Mouse (Mus musculus) midbrain, embryonic 11.5 days (tissue): ENCODE measurements around the gene Hectd1. TPM values are rescaled to one million over a fixed set of nuclear protein-coding genes. Genes with fewer than 3 reads are reported as not detected.

Source experiments
- ATAC-seq: fragments of 200-750 bp; cut with Nextera tagmentation; 2 replicates; pipeline ENCODE4 v1.8.0; 2017; ENCODE audit warnings: moderate TSS enrichment, moderate library complexity; ENCODE audit not compliant: low FRiP score
- DNase-seq: peaks from one replicate; pipeline ENCODE4 v3.0.0; 2015; ENCODE audit warnings: low spot score; ENCODE audit errors: missing footprints
- H3K27ac ChIP-seq: fragments of 300-500 bp; sonication (generic); 2 replicates; pipeline ENCODE4 v1.5.1; 2014; ENCODE audit warnings: low read depth, low read length
- H3K27me3 ChIP-seq: fragments of 300-500 bp; sonication (generic); 2 replicates; pipeline ENCODE4 v1.6.1; 2014; ENCODE audit warnings: mild to moderate bottlenecking, low read length, moderate library complexity, mixed read lengths; ENCODE audit not compliant: control insufficient read depth, insufficient read depth
- H3K36me3 ChIP-seq: fragments of 300-500 bp; sonication (generic); 2 replicates; pipeline ENCODE4 v1.6.1; 2014; ENCODE audit warnings: mild to moderate bottlenecking, low read length, moderate library complexity, mixed read lengths; ENCODE audit not compliant: control insufficient read depth, insufficient read depth
- H3K4me1 ChIP-seq: fragments of 300-500 bp; sonication (generic); 2 replicates; pipeline ENCODE4 v1.6.1; 2014; ENCODE audit warnings: low read length; ENCODE audit not compliant: control insufficient read depth, insufficient read depth
- H3K4me2 ChIP-seq: fragments of 300-500 bp; sonication (generic); 2 replicates; pipeline ENCODE4 v1.6.1; 2014; ENCODE audit warnings: mild to moderate bottlenecking, moderate library complexity
- H3K4me3 ChIP-seq: fragments of 300-500 bp; sonication (generic); 2 replicates; pipeline ENCODE4 v1.5.1; 2014; ENCODE audit warnings: low read depth, low read length
- H3K9ac ChIP-seq: fragments of 300-500 bp; sonication (generic); 2 replicates; pipeline ENCODE4 v1.6.1; 2014; ENCODE audit warnings: low read length
- H3K9me3 ChIP-seq: fragments of 300-500 bp; sonication (generic); 2 replicates; pipeline ENCODE4 v1.6.1; 2016; ENCODE audit warnings: low read length; ENCODE audit not compliant: control insufficient read depth
- WGBS: fragments of 180-500 bp; shearing (Covaris S2); extraction: QIAGEN DNeasy Blood & Tissue Kit; methylation state at CpG from one replicate; pipeline ENCODE4 v1.1.7; 2014; 5-methylcytosine and 5-hydroxymethylcytosine counted together
- polyA plus RNA-seq: library from polyadenylated mRNA; unstranded; fragments of >200 nt; fragmentation: Nextera tagmentation; extraction: Ambion mirVana; gene quantifications from 2 replicates; pipeline ENCODE4 v1.2.1, GENCODE M21; 2014

The Hectd1 gene
- polyA plus RNA-seq, 1 experiment from 2014 or later, result 30.3 TPM

- H3K27ac ChIP-seq, result no peak overlapping the region
- no peaks in the 10 kb centered on the region for H3K27me3 ChIP-seq
- no peak overlapping the region for H3K4me2 ChIP-seq
- H3K36me3 ChIP-seq, result peaks cover 12% of the 10 kb centered on the region
- no peaks in the 10 kb centered on the region for H3K9me3 ChIP-seq
- H3K9ac ChIP-seq, result no peak overlapping the region
- no peak overlapping the region for H3K4me3 ChIP-seq
- H3K4me1 ChIP-seq, result no peaks in the 10 kb centered on the region
- 96% methylated on average over 12 of the region's 12 CpGs for WGBS
- ATAC-seq (no peak), DNase-seq (no peak)
Measured at GRCm38 (mm10) chr12:51755938-51756598, 73.3 kb downstream of the Hectd1 start.

- no peak overlapping the region for H3K9ac ChIP-seq
- H3K4me1 ChIP-seq, result no peaks in the 10 kb centered on the region
- no peak overlapping the region for H3K4me3 ChIP-seq
- H3K27me3 ChIP-seq, result no peaks in the 10 kb centered on the region
- ATAC-seq, result no peak
- whole genome bisulfite sequencing, result 90% methylated on average over 2 of the region's 2 CpGs
- H3K9me3 ChIP-seq, result no peaks in the 10 kb centered on the region
- no peak for DNase-seq
- no peak overlapping the region for H3K4me2 ChIP-seq
- H3K27ac ChIP-seq, result no peak overlapping the region
- H3K36me3 ChIP-seq, result peaks cover 32% of the 10 kb centered on the region
Measured at GRCm38 (mm10) chr12:51747348-51747747, 82.0 kb downstream of the Hectd1 start.

GRCm38 (mm10) chr12:51744957-51745356 lies 84.4 kb downstream of the Hectd1 start:
- H3K4me2 ChIP-seq, result no peak overlapping the region
- no peaks in the 10 kb centered on the region for H3K4me1 ChIP-seq
- DNase-seq (no peak), ATAC-seq (no peak)
- H3K9me3 ChIP-seq, result no peaks in the 10 kb centered on the region
- no peak overlapping the region for H3K27ac ChIP-seq
- H3K4me3 ChIP-seq, result no peak overlapping the region
- peaks cover 28% of the 10 kb centered on the region for H3K36me3 ChIP-seq
- 83% methylated on average over 6 of the region's 6 CpGs for WGBS
- no peaks in the 10 kb centered on the region for H3K27me3 ChIP-seq
- H3K9ac ChIP-seq, result no peak overlapping the region

- Histone ChIP-seq H3K9me3 (no peaks in the 10 kb centered on the region), H3K4me2 (no peak overlapping the region), H3K36me3 (peaks cover 21% of the 10 kb centered on the region), H3K27ac (no peak overlapping the region), H3K4me1 (no peaks in the 10 kb centered on the region), H3K9ac (no peak overlapping the region), H3K27me3 (no peaks in the 10 kb centered on the region), H3K4me3 (no peak overlapping the region)
- no peak for ATAC-seq
- no peak for DNase-seq
- 88% methylated on average over 6 of the region's 6 CpGs for WGBS
Measured at GRCm38 (mm10) chr12:51741690-51742089, 87.6 kb downstream of the Hectd1 start.

- no peak for ATAC-seq
- no peak overlapping the region for H3K27ac ChIP-seq
- no peak overlapping the region for H3K9ac ChIP-seq
- no peaks in the 10 kb centered on the region for H3K9me3 ChIP-seq
- H3K27me3 ChIP-seq, result no peaks in the 10 kb centered on the region
- H3K36me3 ChIP-seq, result no peaks in the 10 kb centered on the region
- no peaks in the 10 kb centered on the region for H3K4me1 ChIP-seq
- H3K4me3 ChIP-seq, result no peak overlapping the region
- H3K4me2 ChIP-seq, result no peak overlapping the region
- WGBS, result 59% methylated on average over 1 of the region's 1 CpGs
- no peak for DNase-seq
Measured at GRCm38 (mm10) chr12:51736807-51737206, 92.5 kb downstream of the Hectd1 start.

DNA sequence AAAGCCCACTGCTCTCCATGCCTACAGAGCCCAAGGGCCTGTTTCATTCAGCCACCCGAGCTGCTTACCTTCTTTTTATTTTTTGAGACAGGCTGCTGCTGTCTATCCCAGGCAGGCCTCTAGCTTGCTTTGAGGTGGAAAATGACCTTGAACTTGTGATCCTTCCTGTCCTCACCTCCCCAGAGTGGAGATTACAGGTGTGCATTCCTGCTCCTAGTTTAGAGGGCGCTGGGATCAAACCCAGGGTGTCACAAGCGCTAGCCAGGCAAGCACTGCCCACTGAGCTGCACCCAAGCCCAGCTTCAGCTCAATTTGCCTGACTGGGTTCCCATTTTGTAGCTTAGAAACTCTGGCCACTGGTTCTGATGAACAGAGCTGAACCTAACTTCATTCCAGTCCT lies 93.0 kb downstream of the Hectd1 start:
- Histone ChIP-seq H3K36me3 (no peaks in the 10 kb centered on the region), H3K9me3 (no peaks in the 10 kb centered on the region), H3K27me3 (no peaks in the 10 kb centered on the region), H3K4me1 (no peaks in the 10 kb centered on the region), H3K27ac (no peak overlapping the region), H3K4me3 (no peak overlapping the region), H3K4me2 (no peak overlapping the region), H3K9ac (no peak overlapping the region)
- no peak for ATAC-seq
- 75% methylated on average over 3 of the region's 3 CpGs for WGBS
- no peak for DNase-seq

DNA sequence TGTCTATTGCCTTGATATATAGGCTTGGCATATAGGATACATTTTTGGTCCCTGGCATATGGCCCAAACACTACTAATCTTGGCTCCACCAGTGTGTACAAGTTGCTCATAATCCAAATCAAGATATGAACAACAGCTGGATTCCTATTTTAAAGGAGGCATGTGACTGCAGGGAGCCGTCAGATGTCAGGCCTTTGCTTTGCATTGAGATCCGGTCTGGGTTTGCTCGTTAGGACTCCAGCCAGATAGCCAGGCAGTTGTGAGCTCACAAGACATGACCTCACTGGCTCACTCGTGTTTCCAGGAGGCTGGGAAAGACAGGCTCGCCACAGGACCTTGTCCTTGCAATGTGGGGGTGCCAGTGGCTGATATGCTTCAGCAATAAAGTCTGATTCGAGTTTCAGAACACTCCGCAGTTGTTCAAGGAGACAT lies 93.5 kb downstream of the Hectd1 start:
- Histone ChIP-seq H3K27me3 (no peaks in the 10 kb centered on the region), H3K4me1 (no peaks in the 10 kb centered on the region), H3K9me3 (no peaks in the 10 kb centered on the region), H3K27ac (no peak overlapping the region), H3K4me3 (no peak overlapping the region), H3K4me2 (no peak overlapping the region), H3K36me3 (no peaks in the 10 kb centered on the region), H3K9ac (no peak overlapping the region)
- DNase-seq, result no peak
- ATAC-seq, result no peak
- WGBS, result 76% methylated on average over 7 of the region's 7 CpGs

GRCm38 (mm10) chr12:51734605-51735211 lies 94.6 kb downstream of the Hectd1 start:
- Histone ChIP-seq H3K4me1 (no peaks in the 10 kb centered on the region), H3K4me3 (no peak overlapping the region), H3K27ac (no peak overlapping the region), H3K4me2 (no peak overlapping the region), H3K9ac (no peak overlapping the region), H3K36me3 (no peaks in the 10 kb centered on the region), H3K9me3 (no peaks in the 10 kb centered on the region), H3K27me3 (no peaks in the 10 kb centered on the region)
- DNase-seq (no peak), ATAC-seq (no peak)
- 82% methylated on average over 14 of the region's 14 CpGs for WGBS

DNA sequence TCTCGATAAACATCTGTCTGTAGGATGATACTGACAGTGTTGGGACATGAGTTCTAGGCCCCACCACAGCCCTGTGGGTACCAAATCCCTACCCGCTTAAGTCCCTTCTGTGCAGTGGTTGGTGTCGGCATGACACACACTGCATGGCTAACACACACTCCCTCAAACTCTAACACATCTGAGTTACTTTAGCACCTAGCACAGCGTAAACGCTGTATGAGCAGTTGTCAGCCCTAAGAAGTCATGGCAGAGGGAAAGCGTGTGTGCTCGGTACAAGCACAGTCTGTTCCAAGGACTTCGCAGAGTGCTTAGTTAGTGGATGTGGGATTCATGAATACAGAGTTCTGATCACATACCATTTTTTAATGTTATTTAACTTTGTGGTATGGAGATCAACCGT lies 99.5 kb downstream of the Hectd1 start:
- Histone ChIP-seq H3K9me3 (no peaks in the 10 kb centered on the region), H3K4me2 (no peak overlapping the region), H3K27me3 (no peaks in the 10 kb centered on the region), H3K4me1 (no peaks in the 10 kb centered on the region), H3K4me3 (no peak overlapping the region), H3K9ac (no peak overlapping the region), H3K36me3 (no peaks in the 10 kb centered on the region), H3K27ac (no peak overlapping the region)
- no peak for ATAC-seq
- 93% methylated on average over 9 of the region's 9 CpGs for WGBS
- DNase-seq, result no peak
